Mouse (Mus musculus) forebrain, embryonic 15.5 days (tissue): ENCODE measurements around the gene Haus4. TPM values are rescaled to one million over a fixed set of nuclear protein-coding genes. Genes with fewer than 3 reads are reported as not detected.

ENCODE experiments used
- ATAC-seq: fragments of 200-750 bp; cut with Nextera tagmentation; replicated peaks from 2 replicates; pipeline ENCODE4 v1.8.0; 2017; ENCODE audit warnings: mild to moderate bottlenecking, moderate TSS enrichment, moderate library complexity
- H3K27ac ChIP-seq: fragments of 300-500 bp; sonication (generic); replicated peaks from 2 replicates; pipeline ENCODE4 v1.5.1; 2015; ENCODE audit warnings: mild to moderate bottlenecking, inconsistent platforms
- H3K27me3 ChIP-seq: fragments of 300-500 bp; sonication (generic); 2 replicates; pipeline ENCODE4 v1.6.1; 2015; ENCODE audit warnings: inconsistent platforms
- H3K36me3 ChIP-seq: fragments of 300-500 bp; sonication (generic); 2 replicates; pipeline ENCODE4 v1.6.1; 2015; ENCODE audit warnings: mild to moderate bottlenecking, inconsistent platforms
- H3K4me1 ChIP-seq: fragments of 300-500 bp; sonication (generic); 2 replicates; pipeline ENCODE4 v1.6.1; 2015; ENCODE audit warnings: inconsistent platforms
- H3K4me2 ChIP-seq: fragments of 300-500 bp; sonication (generic); replicated peaks from 2 replicates; pipeline ENCODE4 v1.6.1; 2015; ENCODE audit warnings: mild to moderate bottlenecking, inconsistent platforms
- H3K4me3 ChIP-seq: fragments of 300-500 bp; sonication (generic); 2 replicates; pipeline ENCODE4 v1.5.1; 2015; ENCODE audit warnings: mild to moderate bottlenecking, inconsistent platforms
- H3K9ac ChIP-seq: fragments of 300-500 bp; sonication (generic); replicated peaks from 2 replicates; pipeline ENCODE4 v1.6.1; 2015; ENCODE audit warnings: mild to moderate bottlenecking, inconsistent platforms
- H3K9me3 ChIP-seq: fragments of 300-500 bp; sonication (generic); 2 replicates; pipeline ENCODE4 v1.6.1; 2016; ENCODE audit warnings: inconsistent platforms
- WGBS: fragments of 180-500 bp; shearing (Covaris S2); methylation state at CpG from one replicate; pipeline ENCODE4 v1.1.7; 2015; ENCODE audit warnings: mixed read lengths; 5-methylcytosine and 5-hydroxymethylcytosine counted together
- polyA plus RNA-seq: library from polyadenylated mRNA; unstranded; fragments of >200 nt; fragmentation: Nextera tagmentation; extraction: Ambion mirVana; gene quantifications from 2 replicates; pipeline ENCODE4 v1.2.1, GENCODE M21; 2015

The Haus4 gene
- polyA plus RNA-seq, 1 experiment from 2014 or later: 29.6 TPM

GRCm38 (mm10) chr14:54569451-54570392 is 15.3 kb upstream of the Haus4 start:
- no peak for ATAC-seq
- H3K9ac ChIP-seq: no peak overlapping the region
- H3K4me2 ChIP-seq: no peak overlapping the region
- no peak overlapping the region for H3K4me3 ChIP-seq
- no peaks in the 10 kb centered on the region; the same call in 1 of the 2 replicates for H3K27me3 ChIP-seq
- 0 out of 2 replicates have a peak overlapping the region, but pooled peaks have one; percentile 32 for H3K27ac ChIP-seq
- no peaks in the 10 kb centered on the region for H3K9me3 ChIP-seq
- peaks cover 31% of the 10 kb centered on the region for H3K4me1 ChIP-seq
- H3K36me3 ChIP-seq: 0 out of 2 replicates have a peak, but pooled peaks cover 3% of the 10 kb centered on the region
- 68% methylated on average over 17 of the region's 17 CpGs for WGBS

GRCm38 (mm10) chr14:54568694-54569414 is 14.4 kb upstream of the Haus4 start:
- no peak overlapping the region for H3K9ac ChIP-seq
- no peak overlapping the region for H3K27ac ChIP-seq
- no peaks in the 10 kb centered on the region for H3K27me3 ChIP-seq
- peak; percentile 50 for ATAC-seq
- peaks cover 23% of the 10 kb centered on the region for H3K4me1 ChIP-seq
- no peaks in the 10 kb centered on the region for H3K9me3 ChIP-seq
- 0 out of 2 replicates have a peak, but pooled peaks cover 3% of the 10 kb centered on the region for H3K36me3 ChIP-seq
- no peak overlapping the region for H3K4me2 ChIP-seq
- H3K4me3 ChIP-seq: no peak overlapping the region
- WGBS: 75% methylated on average over 15 of the region's 15 CpGs

GRCm38 (mm10) chr14:54560527-54561242 is 6.3 kb upstream of the Haus4 start:
- H3K27ac ChIP-seq: no peak overlapping the region
- no peak overlapping the region for H3K9ac ChIP-seq
- H3K36me3 ChIP-seq: no peaks in the 10 kb centered on the region
- WGBS: 86% methylated on average over 14 of the region's 14 CpGs
- no peak overlapping the region for H3K4me2 ChIP-seq
- no peak for ATAC-seq
- no peaks in the 10 kb centered on the region for H3K9me3 ChIP-seq
- no peaks in the 10 kb centered on the region for H3K4me1 ChIP-seq
- no peaks in the 10 kb centered on the region for H3K27me3 ChIP-seq
- H3K4me3 ChIP-seq: no peak overlapping the region

- Histone ChIP-seq H3K4me2 (no peak overlapping the region), H3K27me3 (no peaks in the 10 kb centered on the region), H3K9ac (no peak overlapping the region), H3K9me3 (no peaks in the 10 kb centered on the region), H3K36me3 (no peaks in the 10 kb centered on the region), H3K27ac (no peak overlapping the region), H3K4me1 (peaks cover 10% of the 10 kb centered on the region), H3K4me3 (no peak overlapping the region)
- 79% methylated on average over 8 of the region's 8 CpGs for WGBS
- no peak for ATAC-seq
Measured at GRCm38 (mm10) chr14:54557330-54557729, 2.9 kb upstream of the Haus4 start.

- peak overlapping the region; percentile 83 for H3K4me2 ChIP-seq
- peak overlapping the region; percentile 50 for H3K4me3 ChIP-seq
- no peak for ATAC-seq
- H3K9me3 ChIP-seq: no peaks in the 10 kb centered on the region
- H3K9ac ChIP-seq: peak overlapping the region; percentile 52
- 1% methylated on average over 21 of the region's 21 CpGs for WGBS
- no peaks in the 10 kb centered on the region for H3K27me3 ChIP-seq
- peaks cover 10% of the 10 kb centered on the region for H3K4me1 ChIP-seq
- H3K27ac ChIP-seq: peak overlapping the region; percentile 42; the same call in 1 of the 2 replicates
- H3K36me3 ChIP-seq: peaks cover 13% of the 10 kb centered on the region
Measured at GRCm38 (mm10) chr14:54553454-54553974, 902 bp downstream of the Haus4 start.

DNA sequence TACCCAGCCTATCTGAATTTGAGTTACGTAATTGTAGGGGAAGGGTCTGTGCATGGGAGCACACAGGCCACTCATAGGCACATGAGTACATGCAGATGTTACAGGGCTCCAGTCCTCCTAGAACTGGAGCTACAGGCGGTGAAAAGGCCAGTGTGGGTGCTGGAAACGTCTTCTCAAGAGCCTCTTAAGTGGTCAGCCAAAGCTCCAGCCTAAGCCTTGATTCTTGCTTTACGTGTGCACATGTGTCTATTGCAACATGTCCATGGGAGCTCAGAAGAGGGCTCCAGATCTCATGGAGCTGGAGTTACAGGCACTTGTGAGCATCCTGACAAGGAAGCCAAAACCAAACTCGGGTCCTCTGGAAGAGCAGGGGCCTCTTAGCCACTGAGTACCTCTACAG is 9.7 kb downstream of the Haus4 start:
- Histone ChIP-seq H3K4me3 (no peak overlapping the region), H3K9ac (no peak overlapping the region), H3K4me2 (no peak overlapping the region), H3K9me3 (no peaks in the 10 kb centered on the region), H3K27ac (no peak overlapping the region), H3K27me3 (no peaks in the 10 kb centered on the region), H3K4me1 (no peaks in the 10 kb centered on the region), H3K36me3 (peaks cover 26% of the 10 kb centered on the region)
- no peak for ATAC-seq
- 96% methylated on average over 5 of the region's 5 CpGs for WGBS

DNA sequence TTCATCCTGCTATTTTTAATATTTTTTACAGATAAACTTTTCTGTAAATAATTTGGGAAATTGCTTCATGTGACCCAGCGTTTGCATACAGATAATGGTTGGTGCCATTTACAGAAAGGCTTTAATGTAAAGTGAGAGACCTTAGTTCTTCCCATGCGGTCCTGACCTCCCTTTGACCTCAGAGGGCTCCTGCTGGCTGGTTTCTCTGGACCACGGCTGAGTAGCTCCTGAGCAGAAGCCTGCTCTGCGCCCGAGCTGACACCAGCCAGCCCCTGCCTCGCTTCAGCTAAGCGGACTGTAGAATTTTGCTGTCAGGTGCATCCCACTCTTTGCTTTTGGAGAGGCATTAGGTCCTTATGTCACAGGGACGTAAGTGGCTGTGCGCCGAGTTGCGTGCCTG is 13.6 kb downstream of the Haus4 start:
- no peak overlapping the region for H3K4me3 ChIP-seq
- H3K4me1 ChIP-seq: no peaks in the 10 kb centered on the region
- no peaks in the 10 kb centered on the region for H3K9me3 ChIP-seq
- H3K27ac ChIP-seq: no peak overlapping the region
- no peak for ATAC-seq
- H3K4me2 ChIP-seq: no peak overlapping the region
- 64% methylated on average over 11 of the region's 11 CpGs for WGBS
- no peak overlapping the region for H3K9ac ChIP-seq
- H3K36me3 ChIP-seq: peaks cover 6% of the 10 kb centered on the region
- H3K27me3 ChIP-seq: no peaks in the 10 kb centered on the region

GRCm38 (mm10) chr14:54538580-54538979 is 15.8 kb downstream of the Haus4 start:
- ATAC-seq: no peak
- peaks cover 6% of the 10 kb centered on the region; the same call in 1 of the 2 replicates for H3K36me3 ChIP-seq

GRCm38 (mm10) chr14:54528446-54529111 is 25.8 kb downstream of the Haus4 start:
- ATAC-seq: peak; percentile 75
- Histone ChIP-seq H3K36me3 (no peaks in the 10 kb centered on the region), H3K27ac (no peak overlapping the region), H3K4me3 (no peak overlapping the region), H3K27me3 (no peaks in the 10 kb centered on the region), H3K9ac (no peak overlapping the region), H3K4me2 (0 out of 2 replicates have a peak overlapping the region, but pooled peaks have one; percentile 60), H3K9me3 (no peaks in the 10 kb centered on the region), H3K4me1 (peaks cover 9% of the 10 kb centered on the region)
- 12% methylated on average over 17 of the region's 17 CpGs for WGBS

More at GRCm38 (mm10) chr14:54538580-54538979, 15.8 kb downstream of the Haus4 start:
- Histone ChIP-seq H3K9ac (no peak overlapping the region), H3K9me3 (no peaks in the 10 kb centered on the region), H3K4me2 (no peak overlapping the region), H3K27me3 (no peaks in the 10 kb centered on the region), H3K4me3 (no peak overlapping the region), H3K4me1 (no peaks in the 10 kb centered on the region), H3K27ac (no peak overlapping the region)
- 83% methylated on average over 2 of the region's 2 CpGs for WGBS

GRCm38 (mm10) chr14:54528007-54528393 is 26.4 kb downstream of the Haus4 start:
- Histone ChIP-seq H3K9ac (no peak overlapping the region), H3K27ac (peak overlapping the region; percentile 75), H3K4me3 (no peak overlapping the region), H3K4me1 (peaks cover 9% of the 10 kb centered on the region), H3K36me3 (no peaks in the 10 kb centered on the region), H3K4me2 (peak overlapping the region; percentile 60), H3K9me3 (no peaks in the 10 kb centered on the region), H3K27me3 (no peaks in the 10 kb centered on the region)
- 21% methylated on average over 5 of the region's 5 CpGs for WGBS
- 0 out of 2 replicates have a peak, but pooled peaks have one; percentile 17 for ATAC-seq
